Mouse (Mus musculus) hindbrain, embryonic 14.5 days (tissue): ENCODE measurements at regions not wholly inside any gene's neighbourhood (a gene's known extent, or its start where the extent isn't known, plus 50 kb on each side); places are given as distances from the start of the nearest gene placed in this dataset.

Experiments
- ATAC-seq: fragments of 200-750 bp; cut with Nextera tagmentation; 2 replicates; pipeline ENCODE4 v1.8.0; 2017; ENCODE audit warnings: moderate number of reproducible peaks, mild to moderate bottlenecking, moderate TSS enrichment, moderate library complexity; ENCODE audit not compliant: low FRiP score
- DNase-seq: peaks from one replicate; pipeline ENCODE4 v3.0.0-alpha.2; 2015; ENCODE audit warnings: low spot score
- H3K27ac ChIP-seq: fragments of 300-500 bp; sonication (generic); 2 replicates; pipeline ENCODE4 v1.5.1; 2014; ENCODE audit warnings: mild to moderate bottlenecking, moderate library complexity
- H3K27me3 ChIP-seq: fragments of 300-500 bp; sonication (generic); 2 replicates; pipeline ENCODE4 v1.6.1; 2014; ENCODE audit warnings: mild to moderate bottlenecking, low read length, mixed read lengths; ENCODE audit not compliant: control insufficient read depth, insufficient read depth
- H3K36me3 ChIP-seq: fragments of 300-500 bp; sonication (generic); replicated peaks from 2 replicates; pipeline ENCODE4 v1.6.1; 2014; ENCODE audit not compliant: control insufficient read depth, insufficient read depth
- H3K4me1 ChIP-seq: fragments of 300-500 bp; sonication (generic); replicated peaks from 2 replicates; pipeline ENCODE4 v1.6.1; 2014; ENCODE audit warnings: antibody characterized with exemption, low read length, mixed read lengths; ENCODE audit not compliant: control insufficient read depth, insufficient read depth
- H3K4me2 ChIP-seq: fragments of 300-500 bp; sonication (generic); replicated peaks from 2 replicates; pipeline ENCODE4 v1.6.1; 2014; ENCODE audit warnings: mild to moderate bottlenecking, moderate library complexity
- H3K4me3 ChIP-seq: fragments of 300-500 bp; sonication (generic); replicated peaks from 2 replicates; pipeline ENCODE4 v1.5.1; 2014; ENCODE audit warnings: mild to moderate bottlenecking, low read length
- H3K9ac ChIP-seq: fragments of 300-500 bp; sonication (generic); 2 replicates; pipeline ENCODE4 v1.6.1; 2014
- H3K9me3 ChIP-seq: fragments of 300-500 bp; sonication (generic); 2 replicates; pipeline ENCODE4 v1.6.1; 2016; ENCODE audit warnings: low read length; ENCODE audit not compliant: control insufficient read depth
- WGBS: fragments of 180-500 bp; shearing (Covaris S2); extraction: QIAGEN DNeasy Blood & Tissue Kit; methylation state at CpG from one replicate; pipeline ENCODE4 v1.1.7; 2014; 5-methylcytosine and 5-hydroxymethylcytosine counted together

DNA sequence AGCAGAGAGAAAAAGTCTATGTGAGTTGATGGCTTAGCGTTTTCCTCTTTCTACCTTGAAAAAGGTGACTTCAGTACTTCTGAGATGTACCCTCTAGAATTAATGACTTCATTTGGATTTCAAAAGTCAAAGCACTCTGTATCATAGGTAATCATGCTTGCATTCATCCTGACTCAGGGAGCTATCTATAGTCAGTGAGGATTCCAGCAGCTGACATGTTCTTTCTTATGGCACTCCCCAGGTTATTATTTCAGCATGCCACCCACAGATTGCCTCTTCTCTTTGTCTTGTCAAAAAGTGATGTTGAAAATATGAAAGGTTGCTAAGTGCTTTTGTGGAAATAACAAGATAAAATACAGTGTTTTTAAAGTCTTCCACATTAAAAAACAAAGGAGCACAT, 540.0 kb upstream of the Frg1 start:
- no peaks in the 10 kb centered on the region for H3K4me1 ChIP-seq
- no peak overlapping the region for H3K4me3 ChIP-seq
- H3K27me3 ChIP-seq, result no peaks in the 10 kb centered on the region
- H3K27ac ChIP-seq, result no peak overlapping the region
- DNase-seq (no peak), ATAC-seq (no peak)
- H3K4me2 ChIP-seq, result no peak overlapping the region
- 96% methylated on average over 1 of the region's 1 CpGs for WGBS
- no peak overlapping the region for H3K9ac ChIP-seq
- no peaks in the 10 kb centered on the region for H3K36me3 ChIP-seq
- H3K9me3 ChIP-seq, result no peaks in the 10 kb centered on the region

DNA sequence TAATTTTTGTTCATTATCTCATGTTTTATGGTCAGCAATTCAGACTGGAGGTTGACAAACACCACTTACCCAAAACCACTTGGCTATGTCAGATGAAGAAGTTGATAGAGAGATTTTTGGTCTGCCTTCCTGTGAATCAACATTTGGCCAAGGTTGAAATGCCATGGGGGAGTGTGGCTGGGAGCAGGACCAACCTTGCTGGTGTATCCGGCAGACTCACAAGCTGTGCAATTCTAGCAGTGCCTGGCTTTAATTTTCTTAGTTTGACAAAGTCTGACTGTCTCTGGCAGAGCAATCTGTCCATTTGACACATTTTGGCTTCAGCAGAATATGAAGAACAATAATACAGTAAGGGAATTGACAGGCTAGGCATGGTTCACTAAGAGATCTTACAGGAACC, 533.9 kb upstream of the Frg1 start:
- ATAC-seq, result no peak
- no peak overlapping the region for H3K4me2 ChIP-seq
- 90% methylated on average over 1 of the region's 1 CpGs for WGBS
- no peaks in the 10 kb centered on the region for H3K36me3 ChIP-seq
- H3K9me3 ChIP-seq, result no peaks in the 10 kb centered on the region
- no peaks in the 10 kb centered on the region for H3K27me3 ChIP-seq
- H3K27ac ChIP-seq, result no peak overlapping the region
- H3K4me1 ChIP-seq, result no peaks in the 10 kb centered on the region
- no peak overlapping the region for H3K4me3 ChIP-seq
- DNase-seq, result peak; percentile 15
- no peak overlapping the region for H3K9ac ChIP-seq

- Histone ChIP-seq H3K9me3 (no peaks in the 10 kb centered on the region), H3K4me3 (no peak overlapping the region), H3K4me1 (no peaks in the 10 kb centered on the region), H3K27me3 (no peaks in the 10 kb centered on the region), H3K4me2 (no peak overlapping the region), H3K36me3 (no peaks in the 10 kb centered on the region), H3K9ac (no peak overlapping the region), H3K27ac (no peak overlapping the region)
- ATAC-seq, result no peak
- 90% methylated on average over 4 of the region's 4 CpGs for WGBS
- DNase-seq, result no peak
These were observed 522.4 kb upstream of the Frg1 start for GRCm38 (mm10) chr8:41939298-41939697.

DNA sequence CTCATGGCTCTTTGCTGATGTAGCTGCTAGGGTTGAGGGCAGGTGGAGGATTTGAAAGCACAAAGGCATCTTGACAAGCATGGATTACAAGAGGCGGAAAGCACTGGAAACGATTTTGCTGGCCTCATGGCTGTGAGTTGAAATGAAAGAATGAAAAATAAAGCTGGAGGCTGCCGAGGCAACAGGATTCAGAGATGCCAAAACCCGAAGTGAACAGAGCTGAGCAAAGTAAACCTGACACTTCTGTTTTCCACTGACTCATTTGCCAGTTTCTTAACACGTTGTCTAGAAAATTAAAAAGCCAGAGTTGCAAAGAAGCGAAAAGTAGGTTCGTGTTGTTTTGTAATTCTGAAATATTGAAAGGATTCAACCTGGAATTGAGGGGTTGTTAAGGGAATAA, 504.2 kb upstream of the Frg1 start:
- no peaks in the 10 kb centered on the region for H3K4me1 ChIP-seq
- no peak overlapping the region for H3K9ac ChIP-seq
- H3K4me2 ChIP-seq, result no peak overlapping the region
- 83% methylated on average over 7 of the region's 7 CpGs for WGBS
- DNase-seq (peak; percentile 18), ATAC-seq (no peak)
- H3K27me3 ChIP-seq, result no peaks in the 10 kb centered on the region
- 0 out of 2 replicates have a peak, but pooled peaks cover 9% of the 10 kb centered on the region for H3K9me3 ChIP-seq
- H3K4me3 ChIP-seq, result no peak overlapping the region
- no peak overlapping the region for H3K27ac ChIP-seq
- no peaks in the 10 kb centered on the region for H3K36me3 ChIP-seq

- DNase-seq, result no peak
- no peaks in the 10 kb centered on the region for H3K27me3 ChIP-seq
- no peak overlapping the region for H3K4me2 ChIP-seq
- 0 out of 2 replicates have a peak, but pooled peaks cover 9% of the 10 kb centered on the region for H3K9me3 ChIP-seq
- H3K27ac ChIP-seq, result no peak overlapping the region
- ATAC-seq, result no peak
- no peaks in the 10 kb centered on the region for H3K36me3 ChIP-seq
- no peak overlapping the region for H3K9ac ChIP-seq
- H3K4me3 ChIP-seq, result no peak overlapping the region
- WGBS, result 89% methylated on average over 3 of the region's 3 CpGs
- no peaks in the 10 kb centered on the region for H3K4me1 ChIP-seq
These were observed 503.7 kb upstream of the Frg1 start for GRCm38 (mm10) chr8:41920536-41920935.

DNA sequence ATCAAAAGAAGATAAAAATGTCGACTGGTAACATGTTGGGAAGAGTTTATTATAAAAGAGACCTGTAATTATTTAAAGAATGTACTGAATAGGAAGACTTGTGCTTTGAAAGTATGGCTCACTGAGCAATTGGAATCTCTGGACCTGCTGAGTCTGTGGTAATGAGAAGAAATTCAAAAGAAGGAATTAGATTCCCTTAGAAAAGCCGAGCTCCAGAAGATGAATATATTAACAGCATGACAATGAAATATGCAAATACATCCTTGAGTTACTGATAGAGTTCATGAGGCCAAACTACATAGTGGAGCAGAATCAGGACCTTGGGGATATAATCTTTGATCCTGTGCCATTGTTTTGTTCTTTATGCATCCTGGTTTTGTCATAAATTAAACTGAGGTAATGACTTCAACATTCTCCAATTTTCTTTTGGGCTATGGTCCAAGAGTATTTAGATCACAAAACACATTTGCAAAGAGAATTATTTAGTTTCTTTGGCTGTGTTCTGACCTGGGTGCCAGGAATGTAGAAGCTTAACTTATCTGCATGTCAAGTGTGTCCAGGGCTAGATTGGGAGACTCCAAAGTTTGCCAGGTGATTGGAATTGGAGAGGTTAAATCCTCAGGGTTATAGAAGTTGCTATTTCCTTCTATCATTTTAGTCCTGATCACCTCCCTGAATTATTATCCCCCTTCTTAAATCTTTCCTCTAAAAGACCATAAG, 461.3 kb upstream of the Frg1 start:
- Histone ChIP-seq H3K4me3 (no peak overlapping the region), H3K9me3 (no peaks in the 10 kb centered on the region), H3K4me1 (no peaks in the 10 kb centered on the region), H3K36me3 (no peaks in the 10 kb centered on the region), H3K27me3 (no peaks in the 10 kb centered on the region), H3K4me2 (no peak overlapping the region), H3K9ac (no peak overlapping the region), H3K27ac (no peak overlapping the region)
- WGBS, result 12% methylated on average over 2 of the region's 2 CpGs
- no peak for ATAC-seq
- no peak for DNase-seq

- Histone ChIP-seq H3K4me2 (no peak overlapping the region), H3K27me3 (no peaks in the 10 kb centered on the region), H3K4me1 (no peaks in the 10 kb centered on the region), H3K9me3 (no peaks in the 10 kb centered on the region), H3K27ac (no peak overlapping the region), H3K9ac (no peak overlapping the region), H3K36me3 (no peaks in the 10 kb centered on the region), H3K4me3 (no peak overlapping the region)
- peak; percentile 32 for DNase-seq
- 30% methylated on average over 3 of the region's 3 CpGs for WGBS
- ATAC-seq, result peak; percentile 60; the same call in 1 of the 2 replicates
These were observed 452.9 kb upstream of the Frg1 start for GRCm38 (mm10) chr8:41869681-41870356.

- H3K4me3 ChIP-seq, result no peak overlapping the region
- 61% methylated on average over 7 of the region's 7 CpGs for WGBS
- DNase-seq, result no peak
- no peak overlapping the region for H3K4me2 ChIP-seq
- no peaks in the 10 kb centered on the region for H3K36me3 ChIP-seq
- H3K9me3 ChIP-seq, result no peaks in the 10 kb centered on the region
- no peaks in the 10 kb centered on the region for H3K27me3 ChIP-seq
- no peak overlapping the region for H3K27ac ChIP-seq
- ATAC-seq, result peak; percentile 21; the same call in 1 of the 2 replicates
- H3K9ac ChIP-seq, result no peak overlapping the region
- no peaks in the 10 kb centered on the region for H3K4me1 ChIP-seq
These were observed 444.0 kb upstream of the Frg1 start for GRCm38 (mm10) chr8:41860918-41861317.

DNA sequence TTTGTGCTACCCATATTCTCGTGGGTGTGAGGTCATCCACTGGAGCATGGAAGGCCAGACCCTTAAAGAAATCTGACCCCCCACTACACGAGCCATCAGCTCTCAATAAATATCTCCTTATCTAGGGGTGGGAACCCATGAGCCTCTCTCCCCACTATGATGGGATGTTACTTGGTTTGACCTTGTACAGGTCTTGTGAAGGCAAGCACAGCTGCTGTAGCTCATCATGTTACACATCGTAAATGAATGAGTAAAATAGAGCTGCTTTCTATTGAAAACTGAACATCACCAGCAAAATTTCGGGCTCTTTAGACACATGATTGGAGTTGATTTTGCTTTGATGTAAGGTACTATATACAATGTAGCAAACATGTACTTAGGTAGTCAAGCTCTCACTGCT, 414.8 kb upstream of the Frg1 start:
- H3K4me2 ChIP-seq, result no peak overlapping the region
- H3K4me3 ChIP-seq, result no peak overlapping the region
- no peaks in the 10 kb centered on the region for H3K27me3 ChIP-seq
- no peak for DNase-seq
- no peak overlapping the region for H3K9ac ChIP-seq
- H3K9me3 ChIP-seq, result no peaks in the 10 kb centered on the region
- 80% methylated on average over 4 of the region's 4 CpGs for WGBS
- H3K36me3 ChIP-seq, result no peaks in the 10 kb centered on the region
- H3K4me1 ChIP-seq, result no peaks in the 10 kb centered on the region
- ATAC-seq, result no peak
- no peak overlapping the region for H3K27ac ChIP-seq
